Mouse (Mus musculus) olfactory bulb, adult 2 months (tissue): ENCODE measurements around the gene Ptch1.

Source experiments
- CTCF ChIP-seq: fragments of 200-500 bp; IDR thresholded peaks from 2 replicates; pipeline ENCODE4 v1.5.1; 2012; ENCODE audit warnings: low read depth, mild to moderate bottlenecking, low read length, moderate library complexity; ENCODE audit not compliant: insufficient read depth
- POLR2A ChIP-seq: fragments of 200-500 bp; IDR thresholded peaks from 2 replicates; pipeline ENCODE4 v1.6.1; 2012; ENCODE audit warnings: mild to moderate bottlenecking, low read depth, low read length, moderate library complexity; ENCODE audit not compliant: insufficient read depth

- TF ChIP-seq CTCF (no peak), POLR2A (no peak)
Measured at GRCm38 (mm10) chr13:63558297-63558890, 15.0 kb downstream of the Ptch1 start.
